Mouse (Mus musculus): ENCODE results near the gene Il6st.
A peak's percentile ranks its signal among the peaks of the same experiment; 100 is the strongest.

Gene Il6st

GRCm38 (mm10) chr13:112523346-112523970, 59.6 kb downstream of the Il6st start:
- no peak for DNase-seq (ENCODE audit: extremely low spot score, low spot score)

GRCm38 (mm10) chr13:112527186-112527585, 63.3 kb downstream of the Il6st start:
- DNase-seq (ENCODE audit: extremely low spot score, low spot score), result no peak

GRCm38 (mm10) chr13:112529893-112530292, 66.0 kb downstream of the Il6st start:
- DNase-seq (ENCODE audit: extremely low spot score, low spot score), result peak; percentile 71

GRCm38 (mm10) chr13:112532235-112532634, 68.4 kb downstream of the Il6st start:
- no peak for DNase-seq (ENCODE audit: extremely low spot score, low spot score)

- no peak for DNase-seq (ENCODE audit: extremely low spot score, low spot score)
Measured at GRCm38 (mm10) chr13:112533556-112533955, 69.7 kb downstream of the Il6st start.

- DNase-seq (ENCODE audit: extremely low spot score, low spot score), result no peak
Measured at GRCm38 (mm10) chr13:112536611-112537010, 72.7 kb downstream of the Il6st start.

GRCm38 (mm10) chr13:112537065-112537464, 73.2 kb downstream of the Il6st start:
- no peak for DNase-seq (ENCODE audit: extremely low spot score, low spot score)

- DNase-seq (ENCODE audit: extremely low spot score, low spot score), result no peak
Measured at GRCm38 (mm10) chr13:112540616-112541015, 76.7 kb downstream of the Il6st start.

- no peak for DNase-seq (ENCODE audit: extremely low spot score, low spot score)
Measured at GRCm38 (mm10) chr13:112541223-112541975, 77.5 kb downstream of the Il6st start.

- DNase-seq (ENCODE audit: extremely low spot score, low spot score), result no peak
Measured at GRCm38 (mm10) chr13:112551641-112552548, 88.0 kb downstream of the Il6st start.

- no peak for DNase-seq (ENCODE audit: extremely low spot score, low spot score)
Measured at GRCm38 (mm10) chr13:112553304-112553703, 89.4 kb downstream of the Il6st start.

- no peak for DNase-seq (ENCODE audit: extremely low spot score, low spot score)
Measured at GRCm38 (mm10) chr13:112556501-112556900, 92.6 kb downstream of the Il6st start.

Measured in neural tube, embryonic 10.5 days (tissue).